Mouse (Mus musculus) thymus, postnatal 0 days (tissue): ENCODE results near the gene Gli2. TPM values are rescaled to one million over a fixed set of nuclear protein-coding genes. Genes with fewer than 3 reads are reported as not detected.

Experiments used
- DNase-seq: peaks from one replicate; pipeline ENCODE4 v3.0.0-alpha.2; 2015; ENCODE audit warnings: low spot score
- polyA plus RNA-seq: library from polyadenylated mRNA; unstranded; fragments of >200 nt; fragmentation: Nextera tagmentation; extraction: Ambion mirVana; gene quantifications from 2 replicates; pipeline ENCODE4 v1.2.1, GENCODE M21; 2015

Gli2 gene
- polyA plus RNA-seq, 1 experiment from 2014 or later, result 0.68 TPM

DNA sequence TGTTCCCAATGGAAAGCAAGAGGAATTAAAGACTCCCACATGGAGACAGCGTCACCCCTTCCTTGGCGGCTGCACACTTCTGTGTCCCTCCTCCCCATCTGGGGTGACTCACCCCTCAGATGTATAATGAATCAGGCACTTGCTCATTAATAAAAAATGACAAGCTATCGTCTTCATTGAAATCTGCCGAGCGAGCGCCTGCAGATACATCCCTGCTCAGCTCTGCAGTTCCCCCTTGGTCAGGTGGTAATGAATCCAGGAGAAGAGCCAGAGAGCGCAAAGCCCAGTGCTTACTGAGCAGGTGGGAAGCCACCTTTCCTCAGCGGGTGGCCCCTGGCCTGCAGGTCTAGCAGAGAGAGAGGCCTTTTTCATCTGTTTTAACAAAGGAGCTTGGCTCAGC is 112.1 kb downstream of the Gli2 start:
- DNase-seq, result no peak

DNA sequence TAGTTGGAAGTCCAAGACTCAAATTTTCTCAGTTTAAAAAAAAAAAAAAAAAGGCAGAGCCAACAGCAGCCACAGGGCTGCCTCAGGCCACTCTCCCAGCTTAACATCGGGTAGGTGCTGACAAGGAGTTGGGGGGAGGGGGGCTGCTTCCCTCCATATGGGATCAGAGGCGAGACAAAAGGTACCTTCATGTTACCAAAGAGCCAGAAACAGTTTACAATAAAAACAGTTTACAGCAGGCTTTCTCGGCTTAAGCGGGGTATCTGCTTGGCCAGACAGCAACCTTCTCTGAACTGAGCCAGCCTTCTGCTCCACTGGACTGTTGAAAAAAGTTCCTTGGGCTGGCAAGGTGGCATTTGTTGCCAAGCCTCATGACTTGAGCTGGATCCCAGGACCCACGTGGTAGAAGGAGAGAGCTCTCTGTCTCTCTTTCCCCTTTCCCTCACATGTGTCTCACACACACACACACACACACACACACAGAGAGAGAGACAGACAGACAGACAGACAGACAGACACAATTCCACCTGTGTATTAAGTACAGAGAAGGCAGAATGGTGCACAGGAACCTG is 113.1 kb downstream of the Gli2 start:
- DNase-seq, result no peak

DNA sequence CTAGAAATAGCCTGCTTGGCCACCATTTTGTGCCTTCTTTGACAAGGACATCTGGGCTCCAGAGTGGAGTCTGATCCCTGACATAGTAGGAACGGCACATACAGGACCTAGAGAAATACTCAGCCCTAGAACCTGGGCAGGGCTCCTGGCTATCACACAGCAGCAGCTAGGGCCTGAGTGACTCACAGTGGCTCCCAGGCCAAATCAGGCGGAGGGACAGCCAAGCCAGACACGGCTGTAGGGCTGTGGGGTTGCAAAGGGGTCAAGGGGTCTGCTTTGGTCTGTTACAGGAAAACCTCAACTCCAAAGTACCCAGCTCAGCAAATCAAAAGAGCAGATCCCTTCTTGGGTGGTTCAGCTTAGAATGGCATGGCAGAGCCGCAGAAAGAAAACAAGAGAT is 115.2 kb downstream of the Gli2 start:
- DNase-seq, result no peak

DNA sequence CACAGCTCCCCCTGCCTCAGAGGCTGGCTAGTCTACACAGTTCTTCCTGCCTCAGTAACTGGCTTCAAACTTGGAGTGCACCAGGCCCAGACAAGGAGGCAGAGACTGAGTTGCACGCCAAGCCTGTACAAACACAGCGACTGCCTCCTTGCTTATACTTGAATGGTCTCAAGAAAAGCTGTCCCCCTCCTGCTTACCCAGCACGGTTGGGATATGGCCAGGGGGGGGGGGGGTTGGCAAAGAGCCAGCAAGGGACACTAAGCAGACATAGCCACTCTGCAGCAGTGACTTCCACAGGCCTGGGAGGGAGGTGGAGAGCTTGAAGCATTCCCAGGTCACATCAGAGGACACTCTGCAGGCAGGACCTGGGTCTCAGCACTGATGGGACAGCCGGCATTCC is 117.3 kb downstream of the Gli2 start:
- DNase-seq, result no peak

DNA sequence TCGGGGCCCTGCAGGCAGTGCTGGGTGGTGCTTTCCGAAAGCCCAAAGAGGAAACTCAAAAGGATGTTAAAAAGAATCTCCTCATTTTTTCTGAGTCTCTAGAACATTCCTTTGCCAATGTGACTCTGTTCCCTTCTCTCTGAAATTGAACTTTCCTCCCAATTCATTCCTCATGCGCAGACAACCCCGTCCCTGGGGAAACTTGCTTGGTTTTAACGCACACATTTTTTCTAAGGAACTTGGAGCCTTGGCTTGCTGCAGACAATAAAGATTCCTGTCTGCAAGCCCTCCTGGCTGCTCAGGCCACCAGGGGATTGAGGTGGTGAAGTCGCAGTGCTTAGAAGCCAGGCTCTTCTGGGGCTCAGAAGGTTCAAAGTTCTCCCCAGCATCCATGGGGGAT is 117.9 kb downstream of the Gli2 start:
- DNase-seq, result no peak

DNA sequence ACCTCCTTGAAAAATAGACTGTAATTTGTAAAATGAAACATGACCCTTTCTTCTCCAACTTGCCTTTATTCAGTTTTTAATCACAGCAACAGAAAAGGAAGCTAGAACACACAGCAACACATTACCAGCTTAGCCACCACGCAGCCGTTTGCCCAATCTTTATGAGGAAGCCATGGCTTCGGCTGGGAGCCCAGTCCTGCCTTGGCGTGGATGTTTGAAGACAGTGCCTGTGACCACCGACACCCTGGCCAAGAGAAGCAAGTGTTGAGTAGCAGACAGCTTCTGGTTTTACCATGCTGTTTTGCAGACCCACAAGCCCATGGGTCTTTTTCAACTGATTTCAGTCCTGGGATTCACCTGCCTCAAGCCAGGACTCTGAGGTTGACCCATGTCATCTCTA is 121.3 kb downstream of the Gli2 start:
- no peak for DNase-seq

DNA sequence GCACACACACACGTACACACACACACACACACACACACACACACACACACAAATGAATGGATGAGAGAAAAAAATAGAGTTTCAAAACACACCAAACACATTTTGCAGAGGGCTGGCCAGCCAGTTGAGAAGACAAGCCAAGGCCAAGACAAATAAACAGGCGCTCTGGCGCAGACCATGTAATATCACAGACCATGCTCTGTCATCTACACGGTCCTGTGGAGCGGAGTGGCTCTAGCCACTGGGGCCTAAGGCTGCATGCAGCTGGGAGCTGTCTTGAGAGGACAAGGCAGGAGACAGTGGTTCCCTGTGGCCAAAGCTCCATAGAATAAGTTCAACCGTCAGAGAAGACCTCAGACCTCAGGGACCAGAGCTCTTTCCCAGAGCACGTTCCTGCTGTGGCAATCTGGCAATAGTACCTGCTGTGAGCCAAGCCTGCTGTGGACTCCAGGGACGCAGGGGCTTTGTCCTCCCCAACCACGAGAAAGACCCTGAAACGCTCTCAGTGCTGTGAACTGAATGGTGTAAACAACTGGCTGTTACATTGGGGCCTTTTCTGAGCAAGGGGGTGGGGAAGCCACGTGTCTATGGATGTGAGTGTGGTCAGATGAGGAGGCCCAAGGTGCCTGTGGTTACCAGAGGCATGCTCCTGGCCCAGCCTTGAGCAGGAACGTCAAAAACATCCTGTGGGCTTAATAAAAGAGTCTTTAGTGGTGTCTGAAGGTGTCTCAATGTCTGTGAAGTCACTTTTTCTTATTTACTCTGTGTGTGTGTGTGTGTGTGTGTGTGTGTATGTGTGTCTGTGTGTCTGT is 125.7 kb downstream of the Gli2 start:
- DNase-seq, result no peak

DNA sequence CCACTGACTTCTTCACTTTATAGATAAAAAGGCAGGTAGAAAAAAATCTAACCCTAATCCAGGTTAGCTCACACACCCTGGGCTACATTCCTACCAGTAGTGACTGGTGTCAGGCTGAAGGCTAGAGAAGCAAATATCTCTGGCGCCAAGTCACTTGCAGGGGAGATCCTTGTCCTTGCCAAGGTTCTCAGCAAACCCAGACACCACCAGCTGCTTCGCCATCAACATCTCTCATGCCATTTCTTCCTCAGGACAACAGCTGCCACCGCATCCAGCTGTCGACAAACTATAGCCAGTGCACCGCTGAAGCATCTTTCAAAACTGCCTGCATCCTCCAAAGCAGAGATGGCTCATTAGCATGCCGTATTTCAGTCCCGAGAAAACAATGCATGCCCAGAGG is 126.9 kb downstream of the Gli2 start:
- no peak for DNase-seq

DNA sequence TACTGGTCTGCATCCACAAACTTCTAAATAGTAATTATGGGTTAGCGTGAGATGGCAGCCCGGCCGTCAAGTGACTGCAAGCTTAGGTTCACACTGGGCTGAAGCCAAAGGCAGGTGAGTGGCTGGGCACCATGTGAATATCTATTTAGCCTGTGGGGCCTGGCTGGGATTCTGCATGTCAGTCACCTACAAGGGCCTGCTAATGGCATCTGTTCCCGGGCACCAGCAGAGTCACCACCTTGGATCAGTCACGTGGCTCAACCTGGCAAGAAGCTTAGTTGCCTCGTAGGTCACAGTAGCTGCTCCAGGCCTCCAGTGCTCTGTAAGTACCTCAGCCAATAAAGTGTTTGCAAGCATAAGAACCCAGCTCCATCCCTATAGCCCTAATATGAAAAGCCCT is 131.2 kb downstream of the Gli2 start:
- DNase-seq, result no peak

DNA sequence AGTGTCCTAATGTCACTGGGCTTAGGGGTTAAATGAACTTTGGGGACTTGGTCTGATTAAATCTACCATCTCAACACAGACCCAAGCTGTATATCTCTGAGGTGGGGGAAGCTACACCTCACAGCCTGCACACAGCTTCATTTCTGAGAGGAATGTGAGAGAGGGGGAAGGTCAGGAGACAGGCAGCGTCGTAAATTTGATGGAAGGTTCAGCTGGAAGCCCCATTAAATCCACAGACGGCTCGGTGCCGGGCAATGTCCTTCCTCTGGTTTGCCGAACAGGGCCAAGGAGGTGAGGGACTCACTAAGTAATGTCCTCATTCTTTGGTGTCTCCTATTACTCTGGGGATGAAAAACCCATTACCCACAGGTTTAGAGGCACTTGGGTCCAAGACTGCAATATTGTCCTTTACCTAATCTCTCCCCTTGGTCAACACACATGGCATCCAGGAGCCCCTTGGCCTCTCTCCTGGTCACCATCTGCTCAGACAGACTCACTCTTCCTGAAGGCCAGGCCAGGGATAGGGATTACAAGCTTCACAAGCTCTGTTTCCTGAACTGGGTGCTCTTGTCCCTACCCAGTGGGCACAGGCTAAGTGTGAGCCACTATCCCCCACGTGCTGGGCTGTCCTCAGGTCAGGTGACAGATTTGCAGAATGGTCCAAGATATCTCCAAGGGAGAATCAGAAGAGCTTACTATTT is 135.7 kb downstream of the Gli2 start:
- DNase-seq, result no peak

DNA sequence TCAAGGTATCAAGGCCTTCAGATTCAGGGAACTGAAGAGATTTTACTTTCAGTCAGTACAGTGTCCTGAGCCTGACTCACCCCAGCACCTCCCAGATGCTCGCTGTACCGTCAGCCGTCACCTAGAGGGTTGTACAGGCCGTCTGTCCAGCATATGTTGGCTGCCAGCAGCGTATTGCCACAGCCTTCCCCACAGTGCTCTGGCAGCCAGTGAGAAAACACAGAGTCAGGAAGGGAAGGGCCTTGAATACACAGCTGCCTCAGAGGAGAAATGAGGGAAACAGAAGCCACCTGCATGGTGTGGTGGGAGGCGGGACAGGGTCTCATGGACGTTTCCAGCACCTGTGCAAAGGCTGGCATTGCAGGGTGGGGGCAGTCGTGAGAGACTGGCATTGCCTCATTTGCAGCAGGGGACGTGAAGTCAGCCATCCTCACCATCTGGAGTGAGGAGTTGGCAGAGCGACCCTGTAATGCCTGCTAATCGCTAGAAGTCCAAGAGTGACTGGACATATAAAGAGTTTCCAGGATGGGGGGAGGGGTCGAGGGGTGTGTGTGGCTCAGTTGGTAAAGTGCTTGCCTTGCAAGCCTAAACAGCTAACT is 136.8 kb downstream of the Gli2 start:
- no peak for DNase-seq

DNA sequence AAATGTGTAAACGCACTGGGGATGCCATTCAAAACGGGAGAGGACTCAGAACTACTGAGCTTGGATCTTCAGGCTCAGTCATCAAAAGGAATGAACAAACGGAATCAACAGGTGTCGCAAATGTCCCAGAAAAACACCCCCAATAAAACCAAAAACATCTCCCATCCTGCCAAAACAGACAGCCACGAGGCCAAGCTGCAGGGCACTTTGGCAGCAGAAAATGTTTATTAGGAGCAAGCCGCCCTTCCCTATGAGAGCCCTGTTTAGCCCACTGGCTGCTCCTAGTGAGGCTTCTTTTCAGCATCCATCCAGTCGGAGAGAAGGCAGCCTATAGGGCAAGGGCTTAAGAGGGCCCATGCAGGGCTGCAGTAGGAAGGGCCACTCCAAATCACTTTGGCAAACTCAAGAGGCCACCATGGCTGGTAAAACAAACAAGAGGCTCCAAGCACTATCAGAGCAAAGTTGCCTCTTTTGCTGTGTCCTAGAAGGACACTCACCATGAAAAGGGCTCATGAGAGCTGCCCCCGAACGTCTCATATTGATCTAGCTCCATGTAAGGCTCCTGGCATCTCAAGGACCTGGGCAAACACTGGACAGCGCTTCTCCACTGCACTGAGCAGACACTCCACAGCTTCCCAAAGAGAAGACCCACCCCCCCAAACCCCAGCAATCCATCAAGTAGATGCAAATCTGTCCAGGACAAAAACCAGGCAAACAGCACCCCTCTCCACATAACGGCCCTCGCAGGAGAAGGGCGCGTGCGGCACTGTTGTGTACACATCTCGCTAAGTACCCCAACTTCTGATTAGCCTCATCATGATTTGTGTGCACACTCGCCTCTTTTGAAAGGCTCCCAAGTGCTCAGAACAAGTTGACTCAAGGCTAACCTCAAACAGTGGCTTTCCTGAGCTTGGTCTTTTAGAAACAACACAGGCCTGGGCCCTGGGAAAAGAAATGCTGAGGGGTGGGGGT is 139.7 kb downstream of the Gli2 start:
- no peak for DNase-seq

DNA sequence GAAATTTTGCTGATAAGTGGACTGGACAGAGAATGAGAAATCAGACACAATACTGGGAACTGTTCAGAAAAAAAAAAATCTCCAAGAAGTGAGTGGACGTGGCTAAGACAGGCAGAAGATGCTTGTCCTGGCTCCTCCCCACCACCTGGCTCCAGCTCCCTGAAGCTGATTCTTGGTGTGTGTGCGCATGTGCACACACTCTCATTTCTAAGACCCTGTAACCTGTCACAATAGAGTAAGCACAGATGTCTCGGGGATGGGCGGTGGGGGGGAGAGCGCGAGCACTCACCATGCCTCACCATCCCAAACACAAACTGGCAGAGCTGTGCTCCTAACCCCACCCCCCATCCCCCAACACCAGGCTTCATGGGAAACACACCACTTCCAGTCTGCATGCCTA is 140.5 kb downstream of the Gli2 start:
- no peak for DNase-seq

DNA sequence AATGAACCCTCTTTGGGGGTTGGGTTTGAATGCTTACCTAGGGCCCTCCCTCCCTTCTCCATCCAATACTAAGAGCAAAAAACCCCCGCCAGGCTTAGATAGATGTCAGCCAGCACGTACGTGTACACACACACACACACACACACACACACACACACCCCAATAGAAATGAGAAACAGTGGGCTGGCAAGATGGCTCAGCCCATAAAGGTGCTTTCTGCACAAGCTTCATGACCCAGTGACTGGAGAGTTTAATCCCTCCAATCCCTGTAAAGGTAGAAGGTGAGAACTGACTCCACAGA is 142.0 kb downstream of the Gli2 start:
- DNase-seq, result no peak

DNA sequence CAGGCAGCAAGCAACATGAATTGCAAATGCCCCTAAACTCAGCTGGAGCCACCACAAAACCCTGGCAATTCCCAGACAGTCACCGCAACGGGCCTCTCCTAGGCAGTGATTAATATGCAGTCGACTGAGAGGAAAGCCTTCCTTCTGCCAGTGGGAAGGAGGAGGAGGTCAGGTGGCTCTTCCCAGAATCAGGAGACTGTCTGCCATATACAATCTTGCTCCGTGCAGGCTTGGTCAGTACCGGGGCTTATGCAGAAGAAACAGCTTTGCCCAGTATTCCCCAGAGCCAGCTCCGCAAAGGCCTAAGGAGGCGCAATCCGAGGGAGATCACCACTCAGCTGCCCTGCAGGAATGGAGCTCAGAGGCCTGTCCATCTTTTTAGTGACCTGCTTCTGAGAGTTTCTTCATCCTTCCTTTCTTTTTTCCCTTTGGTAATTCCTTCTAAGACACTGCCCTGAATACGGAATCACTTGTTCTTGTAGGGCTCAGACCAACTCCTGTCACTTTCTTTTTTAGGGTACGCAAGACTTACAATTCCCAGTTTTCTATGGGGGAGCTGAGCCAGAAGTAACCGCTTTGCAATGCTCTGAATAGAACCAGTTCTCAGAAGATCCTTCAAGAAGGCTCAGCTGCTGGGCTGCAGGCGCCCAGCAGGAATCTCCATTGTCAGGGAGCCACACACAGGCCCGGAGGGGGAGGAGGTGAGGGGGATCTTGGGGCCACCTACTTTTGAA is 142.6 kb downstream of the Gli2 start:
- no peak for DNase-seq

DNA sequence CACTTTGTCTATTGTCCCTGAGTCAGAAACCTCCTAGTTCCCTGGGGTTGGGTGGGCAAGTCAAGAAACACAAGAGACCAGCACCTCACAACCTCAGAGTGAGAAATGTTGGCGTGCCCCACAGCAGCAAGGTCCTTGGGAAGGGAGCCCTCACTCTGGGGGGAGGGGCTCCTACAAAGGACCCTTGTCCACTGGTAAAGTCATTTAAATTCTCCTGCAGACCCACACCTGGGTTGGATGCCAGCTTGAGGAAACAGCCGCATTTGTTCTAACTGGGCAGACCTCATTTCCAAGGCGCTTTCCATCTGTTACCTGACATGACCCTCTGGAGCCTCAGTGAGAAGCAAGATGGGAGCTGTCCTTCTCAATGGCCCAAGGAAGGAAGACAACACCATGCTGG is 144.4 kb downstream of the Gli2 start:
- no peak for DNase-seq

DNA sequence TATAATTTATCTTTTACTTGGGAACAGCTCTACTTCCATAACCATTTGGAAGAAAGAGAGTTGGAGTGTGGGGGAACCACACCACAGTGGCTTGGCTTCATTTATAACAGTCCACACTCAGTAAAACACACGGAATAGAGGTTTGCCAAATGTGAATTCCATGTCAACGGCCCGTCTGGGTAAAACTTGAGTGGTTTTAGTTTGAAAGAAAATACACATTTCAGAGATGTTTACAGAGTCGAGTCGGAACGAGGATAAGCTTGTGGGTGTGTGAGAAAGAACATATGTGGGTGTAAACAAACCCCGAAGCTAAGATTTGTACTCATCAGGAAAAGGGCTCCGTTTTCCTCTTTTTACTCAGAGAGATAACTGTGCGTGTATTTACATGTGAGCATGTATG is 145.8 kb downstream of the Gli2 start:
- no peak for DNase-seq

DNA sequence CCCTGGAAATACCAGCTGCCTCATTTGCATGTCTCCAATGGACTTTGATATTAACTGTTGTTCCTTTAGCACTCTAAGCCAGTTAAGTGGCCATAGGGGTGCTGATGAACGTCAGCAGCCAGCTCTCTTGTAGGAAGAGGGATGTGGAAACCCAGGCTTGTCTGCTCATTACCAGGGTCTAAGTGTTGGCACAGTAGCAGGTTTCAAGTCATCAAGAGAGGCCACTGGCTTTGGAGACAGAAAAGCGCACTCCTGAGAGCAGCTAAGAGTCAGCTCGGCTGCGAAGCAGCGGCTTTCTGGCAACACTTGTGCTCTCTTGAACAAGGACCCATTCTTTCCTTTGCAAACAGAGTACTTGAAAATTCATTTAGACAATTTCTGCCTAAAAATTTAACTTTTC is 148.1 kb downstream of the Gli2 start:
- no peak for DNase-seq

DNA sequence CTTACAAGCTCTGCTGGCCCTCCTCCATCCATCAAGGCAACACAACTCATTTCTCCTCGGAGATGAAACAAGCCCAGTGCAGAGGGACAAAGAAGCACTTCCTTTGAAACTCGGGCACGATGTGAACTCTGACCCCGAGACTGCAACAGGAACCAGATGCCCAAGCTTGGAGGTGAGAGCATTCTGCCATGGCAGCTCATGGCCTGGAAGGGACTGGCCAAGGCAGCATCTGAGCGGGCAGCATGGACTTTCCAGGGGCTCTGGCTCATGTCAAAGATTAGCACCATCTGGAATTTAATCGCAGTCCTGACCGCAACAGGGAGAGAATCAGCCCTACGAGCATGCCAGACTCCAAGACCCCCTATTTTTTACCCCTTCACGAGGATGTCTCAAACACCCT is 148.5 kb downstream of the Gli2 start:
- no peak for DNase-seq

DNA sequence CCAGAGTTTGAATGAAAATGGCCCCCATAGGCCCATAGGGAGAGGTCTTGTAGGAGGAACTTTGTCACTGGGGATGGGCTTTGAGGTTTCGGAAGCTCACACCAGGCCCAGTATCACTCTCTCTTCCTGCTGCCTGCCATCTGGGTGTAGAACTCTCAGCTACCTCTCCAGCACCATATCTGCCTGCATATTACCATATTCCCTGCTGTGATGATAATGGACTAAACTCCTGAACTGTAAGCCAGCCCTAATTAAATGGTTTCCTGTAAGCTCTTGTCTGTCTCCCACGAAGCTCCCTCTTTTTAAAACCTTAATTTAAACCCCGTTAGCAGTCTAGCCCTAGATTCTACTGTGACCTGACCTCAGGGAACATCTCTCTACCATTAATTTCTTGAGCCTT is 149.0 kb downstream of the Gli2 start:
- DNase-seq, result no peak

DNA sequence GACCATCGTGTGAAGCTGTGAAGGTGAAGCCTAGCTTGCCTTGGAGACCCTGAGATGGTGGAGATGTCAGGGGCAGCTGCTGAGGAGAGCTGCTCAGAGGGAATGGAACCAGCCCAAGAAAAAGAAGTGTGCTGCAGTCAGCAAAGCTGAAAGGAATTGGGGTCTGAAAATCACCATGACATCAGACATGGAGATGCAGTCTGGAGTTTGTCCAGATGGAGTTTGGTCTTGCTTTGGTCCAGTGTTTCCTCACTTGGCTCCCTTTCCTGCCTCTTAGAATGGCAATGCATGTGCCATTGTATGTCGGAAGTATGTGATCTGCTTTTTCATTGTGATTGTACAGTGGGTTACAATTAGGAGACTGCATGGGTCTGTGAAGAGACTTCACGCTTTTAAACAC is 149.7 kb downstream of the Gli2 start:
- DNase-seq, result no peak
